Mouse (Mus musculus): ENCODE measurements around the gene Xpo4. TPM values are rescaled to one million over a fixed set of nuclear protein-coding genes. Genes with fewer than 3 reads are reported as not detected.

Gene Xpo4
- polyA plus RNA-seq, 1 experiment from 2014 or later, result 23.4 TPM

DNA sequence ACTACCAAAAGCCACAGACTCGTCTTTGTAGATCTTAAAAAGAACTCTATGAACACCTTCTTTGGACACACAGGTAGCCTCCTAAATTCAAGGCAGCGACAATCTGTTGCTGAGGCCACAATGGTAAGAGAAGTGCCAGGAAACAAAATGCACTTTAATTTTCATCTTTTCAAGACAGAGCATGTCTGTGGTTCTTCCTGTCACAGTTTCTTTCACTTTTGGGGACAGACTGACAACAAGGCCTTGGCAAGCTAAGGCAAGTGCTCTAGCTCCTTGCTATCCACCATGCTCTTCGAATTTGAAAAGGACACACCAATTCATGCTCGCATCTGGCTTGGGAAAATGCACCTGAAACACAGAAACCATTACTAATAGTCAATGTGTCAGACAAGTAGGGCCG lies 72.0 kb downstream of the Xpo4 start:
- no peak overlapping the region for H3K4me3 ChIP-seq
- no peaks in the 10 kb centered on the region for H3K27me3 ChIP-seq
- H3K36me3 ChIP-seq, result peaks cover 62% of the 10 kb centered on the region
- H3K4me1 ChIP-seq, result no peaks in the 10 kb centered on the region
- no peak for ATAC-seq (ENCODE audit: borderline replicate concordance, extremely low read depth, low FRiP score, low TSS enrichment)
- no peaks in the 10 kb centered on the region for H3K9me3 ChIP-seq
- 93% methylated on average over 5 of the region's 5 CpGs for WGBS
- no peak overlapping the region for H3K4me2 ChIP-seq
- no peak overlapping the region for H3K9ac ChIP-seq
- H3K27ac ChIP-seq, result no peak overlapping the region

DNA sequence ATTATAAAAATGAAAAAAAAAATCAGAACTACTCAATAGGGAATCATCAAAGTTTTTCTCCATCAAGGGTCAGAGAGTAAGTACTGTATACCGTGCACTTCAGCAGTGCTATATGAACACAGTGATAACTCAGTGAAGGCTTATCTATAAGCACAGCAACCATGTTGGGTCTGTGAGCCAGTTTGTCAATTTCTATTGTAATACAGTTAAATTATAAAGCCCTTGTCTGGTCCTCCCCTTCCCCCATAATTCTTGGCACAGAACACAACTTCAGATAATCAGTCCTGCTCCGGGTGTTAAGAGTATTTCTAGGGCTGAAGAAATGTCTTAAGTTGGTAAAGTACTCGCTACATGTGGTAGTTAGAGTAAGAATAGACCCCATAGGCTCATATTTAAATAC lies 73.4 kb downstream of the Xpo4 start:
- Histone ChIP-seq H3K36me3 (peaks cover 61% of the 10 kb centered on the region), H3K27ac (no peak overlapping the region), H3K27me3 (no peaks in the 10 kb centered on the region), H3K4me1 (no peaks in the 10 kb centered on the region), H3K4me2 (no peak overlapping the region), H3K9me3 (no peaks in the 10 kb centered on the region), H3K9ac (no peak overlapping the region), H3K4me3 (no peak overlapping the region)
- WGBS, result 83% methylated on average over 3 of the region's 3 CpGs
- no peak for ATAC-seq (ENCODE audit: borderline replicate concordance, extremely low read depth, low FRiP score, low TSS enrichment)

DNA sequence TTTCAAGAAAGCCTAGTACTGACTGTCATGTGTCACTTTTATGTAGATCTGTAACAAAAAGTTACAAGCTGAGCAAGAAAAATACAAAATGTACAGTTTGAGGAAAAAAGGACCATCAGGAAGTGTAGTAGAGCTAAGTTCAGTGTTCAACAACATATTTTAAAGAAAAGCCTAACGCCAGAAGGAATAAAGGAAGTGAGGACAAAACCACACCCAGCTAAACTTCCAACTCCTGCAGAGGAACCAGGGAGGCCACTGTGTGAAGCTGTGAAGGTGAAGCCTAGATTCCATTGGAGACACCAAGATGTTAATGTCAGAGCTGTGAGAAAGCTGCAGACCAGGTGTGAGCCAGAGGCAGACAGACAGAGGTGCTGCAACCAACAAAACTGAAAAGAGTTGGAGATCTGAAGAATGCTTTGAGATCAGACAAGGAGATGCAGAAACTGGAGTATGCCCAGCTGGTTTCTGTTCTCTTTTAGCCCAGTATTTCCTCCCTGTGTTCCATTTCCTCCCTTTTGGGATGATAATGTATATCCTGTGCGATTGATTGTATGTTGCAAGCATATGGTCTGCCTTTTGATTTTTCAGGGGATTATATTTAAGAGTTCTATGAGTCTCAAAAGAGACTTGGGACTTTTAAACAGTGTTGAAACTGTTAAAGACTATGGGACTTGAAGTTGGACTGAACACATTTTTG lies 88.7 kb downstream of the Xpo4 start:
- no peak for ATAC-seq (ENCODE audit: borderline replicate concordance, extremely low read depth, low FRiP score, low TSS enrichment)
- Histone ChIP-seq H3K9ac (no peak overlapping the region), H3K4me1 (no peaks in the 10 kb centered on the region), H3K9me3 (no peaks in the 10 kb centered on the region), H3K4me3 (no peak overlapping the region), H3K36me3 (peaks cover 9% of the 10 kb centered on the region), H3K4me2 (no peak overlapping the region), H3K27me3 (no peaks in the 10 kb centered on the region), H3K27ac (no peak overlapping the region)
- 92% methylated on average over 2 of the region's 2 CpGs for WGBS

DNA sequence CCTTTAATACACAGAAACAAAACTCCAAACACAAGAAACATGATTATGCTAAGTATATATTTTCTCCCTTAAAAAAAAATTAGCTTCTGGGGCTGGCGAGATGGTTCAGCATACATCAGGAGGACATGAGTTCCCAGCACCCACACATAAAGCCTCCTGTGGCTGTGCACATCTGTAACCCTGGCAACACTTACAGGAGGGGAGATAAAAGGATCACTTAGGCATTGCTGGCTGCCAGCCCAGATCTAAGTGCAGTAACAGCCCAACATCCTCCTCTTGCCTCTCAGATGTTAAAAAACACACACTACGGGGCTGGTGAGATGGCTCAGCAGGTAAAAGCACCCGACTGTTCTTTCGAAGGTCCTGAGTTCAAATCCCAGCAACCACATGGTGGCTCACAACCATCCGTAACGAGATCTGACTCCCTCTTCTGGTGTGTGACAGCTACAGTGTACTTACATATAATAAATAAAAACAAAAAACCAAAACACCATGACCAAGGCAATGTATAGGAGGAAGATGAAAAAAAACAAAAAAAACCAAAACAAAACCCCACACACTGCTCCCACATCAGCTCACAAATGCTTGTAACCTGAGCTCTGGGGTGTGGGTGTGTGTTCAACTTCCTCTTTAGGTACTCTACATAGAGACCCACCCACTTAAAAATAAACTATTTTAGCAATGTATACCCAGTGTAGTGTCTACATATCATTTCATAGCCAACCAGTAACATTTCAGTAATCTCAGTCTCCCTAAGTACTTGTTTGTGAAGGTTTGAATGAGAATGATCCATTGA lies 90.2 kb downstream of the Xpo4 start:
- Histone ChIP-seq H3K9ac (no peak overlapping the region), H3K4me1 (peaks cover 6% of the 10 kb centered on the region; the same call in 1 of the 2 replicates), H3K27ac (no peak overlapping the region), H3K36me3 (peaks cover 9% of the 10 kb centered on the region; the same call in 1 of the 2 replicates), H3K4me2 (no peak overlapping the region), H3K27me3 (no peaks in the 10 kb centered on the region), H3K9me3 (no peaks in the 10 kb centered on the region), H3K4me3 (no peak overlapping the region)
- ATAC-seq (ENCODE audit: borderline replicate concordance, extremely low read depth, low FRiP score, low TSS enrichment), result no peak
- WGBS, result 68% methylated on average over 6 of the region's 6 CpGs

DNA sequence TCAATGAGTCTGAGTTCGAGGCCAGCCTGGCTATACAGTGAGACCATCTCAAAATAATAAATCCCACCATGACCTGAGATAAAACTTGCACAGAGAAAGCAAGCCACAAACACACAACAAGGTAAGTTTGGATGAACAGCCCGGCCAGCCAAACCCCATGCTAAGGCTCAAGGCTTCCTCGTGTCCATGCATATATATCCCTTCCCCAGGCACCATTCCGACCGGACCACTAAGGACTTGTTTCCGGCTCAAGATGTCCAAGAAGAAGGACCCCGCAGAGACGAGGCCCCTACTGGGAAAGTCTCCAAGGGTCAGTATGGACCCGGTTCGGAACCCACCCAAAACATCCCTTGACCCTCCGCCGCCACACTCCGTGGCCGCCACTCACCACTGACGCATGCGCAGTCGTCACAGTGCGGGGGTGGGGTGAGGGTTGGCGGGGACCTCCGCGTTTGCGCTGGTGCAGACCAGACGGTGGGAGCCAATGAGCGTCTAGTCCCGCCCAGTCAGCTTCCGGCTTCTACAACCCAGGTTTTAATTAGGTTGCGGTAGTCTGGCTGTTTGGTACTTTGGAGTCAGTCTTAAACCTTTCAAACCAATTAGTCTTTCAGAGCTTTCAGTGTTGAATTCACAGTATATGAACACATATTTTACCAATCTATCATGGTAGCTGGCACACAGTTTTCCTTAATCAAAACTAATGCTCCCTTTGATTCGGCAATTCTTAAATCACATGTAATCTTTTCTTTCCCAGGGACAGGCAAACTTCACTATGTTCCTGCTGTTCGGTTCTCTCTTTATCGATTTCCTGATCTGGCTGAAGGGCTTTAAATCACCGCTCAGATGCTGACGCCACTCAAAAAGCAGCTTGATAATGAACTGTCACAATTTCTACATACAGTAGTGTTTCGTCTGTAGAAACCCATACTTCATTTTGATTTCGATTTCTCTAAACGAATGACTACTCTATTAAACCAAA lies 93.8 kb downstream of the Xpo4 start, which contains the start of gene Eef1akmt1:
Gene Eef1akmt1, minus strand, starts transcription at position 458 of the 979 bp plus-strand sequence.
- 7% methylated on average over 35 of the region's 35 CpGs for WGBS
- H3K9me3 ChIP-seq, result no peaks in the 10 kb centered on the region

DNA sequence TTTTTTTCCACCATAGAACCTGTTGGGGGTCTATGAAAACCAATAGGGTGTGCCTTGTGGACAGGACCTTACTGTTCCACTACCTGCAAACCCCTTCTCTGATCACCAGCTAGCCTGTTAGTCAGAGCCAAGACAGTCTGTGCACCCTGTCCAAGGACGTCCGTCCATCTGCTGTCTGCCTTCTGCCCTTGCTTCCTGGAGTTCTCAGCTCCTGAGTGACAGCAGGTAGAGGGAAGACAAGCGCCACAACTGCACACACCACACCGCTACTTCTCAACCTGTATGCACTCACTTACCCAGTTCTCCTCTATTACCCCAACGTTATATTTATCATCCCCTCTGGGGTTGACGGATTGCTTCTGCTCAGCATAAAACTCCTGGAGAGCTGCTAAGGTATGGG lies 99.6 kb downstream of the Xpo4 start:
- H3K27ac ChIP-seq, result no peak overlapping the region
- H3K9ac ChIP-seq, result no peak overlapping the region
- no peak for ATAC-seq (ENCODE audit: borderline replicate concordance, extremely low read depth, low FRiP score, low TSS enrichment)
- no peaks in the 10 kb centered on the region for H3K9me3 ChIP-seq
- WGBS, result 85% methylated on average over 6 of the region's 6 CpGs
- no peaks in the 10 kb centered on the region for H3K27me3 ChIP-seq
- H3K4me3 ChIP-seq, result no peak overlapping the region
- 0 out of 2 replicates have a peak, but pooled peaks cover 7% of the 10 kb centered on the region for H3K36me3 ChIP-seq
- no peak overlapping the region for H3K4me2 ChIP-seq
- H3K4me1 ChIP-seq, result peaks cover 5% of the 10 kb centered on the region; the same call in 1 of the 2 replicates

More for the DNA sequence above, 93.8 kb downstream of the Xpo4 start, which contains the start of gene Eef1akmt1:
- H3K27me3 ChIP-seq, result no peaks in the 10 kb centered on the region
- peak within 1 kb of the TSS; percentile 61 for H3K4me2 ChIP-seq
- H3K9ac ChIP-seq, result peak within 1 kb of the TSS; percentile 67
- peak within 1 kb of the TSS; percentile 61 for H3K4me3 ChIP-seq
- peak; percentile 99 for ATAC-seq (ENCODE audit: borderline replicate concordance, extremely low read depth, low FRiP score, low TSS enrichment)
- peaks cover 8% of the 10 kb centered on the region; the same call in 1 of the 2 replicates for H3K4me1 ChIP-seq
- H3K27ac ChIP-seq, result peak within 1 kb of the TSS; percentile 83
- H3K36me3 ChIP-seq, result peaks cover under 1% of the 10 kb centered on the region; the same call in 1 of the 2 replicates

DNA sequence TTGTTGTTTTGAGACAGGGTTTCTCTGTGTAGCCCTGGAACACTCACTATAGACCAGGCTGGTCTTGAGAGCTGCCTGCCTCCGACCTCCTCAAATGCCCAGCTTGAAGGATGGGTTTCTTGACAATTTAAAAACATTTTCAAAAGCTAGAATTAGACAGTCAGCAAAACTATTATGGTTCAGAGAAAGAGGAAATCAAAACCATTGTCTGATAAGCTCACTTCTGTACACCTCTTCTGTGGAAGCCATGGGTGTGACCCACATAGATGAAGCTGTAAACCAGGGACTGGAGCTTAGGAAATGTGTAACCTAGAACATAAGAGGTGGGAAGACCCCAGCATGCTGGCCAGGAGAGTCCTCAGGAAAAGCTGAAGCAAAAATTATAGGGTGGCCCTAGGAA lies 108.3 kb downstream of the Xpo4 start:
- H3K4me2 ChIP-seq, result no peak overlapping the region
- H3K9ac ChIP-seq, result no peak overlapping the region
- no peak overlapping the region for H3K4me3 ChIP-seq
- WGBS, result 89% methylated on average over 1 of the region's 1 CpGs
- no peak for ATAC-seq (ENCODE audit: borderline replicate concordance, extremely low read depth, low FRiP score, low TSS enrichment)
- no peaks in the 10 kb centered on the region for H3K4me1 ChIP-seq
- H3K9me3 ChIP-seq, result no peaks in the 10 kb centered on the region
- 0 out of 2 replicates have a peak, but pooled peaks cover 3% of the 10 kb centered on the region for H3K36me3 ChIP-seq
- H3K27ac ChIP-seq, result no peak overlapping the region
- H3K27me3 ChIP-seq, result no peaks in the 10 kb centered on the region

DNA sequence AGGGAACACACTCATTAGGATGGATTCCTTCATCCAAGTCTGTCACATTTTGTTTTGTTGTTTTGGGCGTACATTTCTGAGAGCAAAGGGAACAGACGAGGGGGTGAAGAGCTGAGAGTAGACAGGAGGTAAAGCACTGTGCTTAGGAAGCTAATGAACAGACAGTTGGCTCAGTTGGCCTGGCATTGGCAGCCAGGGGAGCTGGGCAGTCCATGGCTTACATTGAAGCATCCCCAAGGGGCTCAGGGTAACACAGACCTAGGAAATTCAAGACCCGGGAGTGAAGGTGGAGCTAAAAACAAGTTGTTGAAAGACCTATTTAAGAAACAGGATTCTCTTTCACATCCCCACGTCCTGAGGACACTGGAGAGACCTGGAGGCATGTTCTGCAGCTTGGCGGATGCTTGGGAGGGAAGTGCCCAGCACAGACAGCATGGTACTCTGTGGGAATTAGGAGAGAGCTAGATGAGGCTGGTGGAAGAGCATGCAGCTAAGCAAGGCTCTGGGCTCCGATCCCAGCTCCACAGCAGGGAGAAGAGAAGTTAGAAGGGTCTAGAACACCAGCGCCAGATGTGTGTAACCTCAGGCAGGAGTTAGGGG lies 109.7 kb downstream of the Xpo4 start:
- Histone ChIP-seq H3K9me3 (no peaks in the 10 kb centered on the region), H3K9ac (no peak overlapping the region), H3K4me3 (no peak overlapping the region), H3K36me3 (0 out of 2 replicates have a peak, but pooled peaks cover 3% of the 10 kb centered on the region), H3K4me2 (no peak overlapping the region), H3K4me1 (no peaks in the 10 kb centered on the region), H3K27ac (no peak overlapping the region), H3K27me3 (no peaks in the 10 kb centered on the region)
- WGBS, result 84% methylated on average over 7 of the region's 7 CpGs
- no peak for ATAC-seq (ENCODE audit: borderline replicate concordance, extremely low read depth, low FRiP score, low TSS enrichment)

DNA sequence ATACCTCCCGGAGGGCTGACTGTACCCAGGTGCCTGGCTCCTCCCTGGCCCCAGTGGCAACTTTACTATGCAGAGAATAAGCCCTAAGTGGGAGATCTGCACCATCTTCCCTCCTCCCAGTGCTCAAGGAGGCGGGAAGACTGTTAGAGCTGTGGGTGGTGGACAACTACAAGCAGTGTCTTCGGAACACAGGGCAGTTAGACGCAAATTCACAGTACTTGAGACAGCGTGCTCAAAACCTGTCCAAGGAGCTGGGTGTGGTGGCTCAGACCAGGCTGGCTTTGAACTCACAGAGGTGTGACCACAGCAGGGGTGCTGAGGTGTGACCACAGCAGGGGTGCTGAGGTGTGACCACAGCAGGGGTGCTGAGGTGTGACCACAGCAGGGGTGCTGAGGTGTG lies 110.8 kb downstream of the Xpo4 start:
- Histone ChIP-seq H3K9me3 (no peaks in the 10 kb centered on the region), H3K9ac (no peak overlapping the region), H3K27ac (no peak overlapping the region), H3K4me1 (no peaks in the 10 kb centered on the region), H3K27me3 (no peaks in the 10 kb centered on the region), H3K4me2 (no peak overlapping the region), H3K4me3 (no peak overlapping the region), H3K36me3 (peaks cover 6% of the 10 kb centered on the region; the same call in 1 of the 2 replicates)
- no peak for ATAC-seq (ENCODE audit: borderline replicate concordance, extremely low read depth, low FRiP score, low TSS enrichment)
- WGBS, result 90% methylated on average over 5 of the region's 5 CpGs

DNA sequence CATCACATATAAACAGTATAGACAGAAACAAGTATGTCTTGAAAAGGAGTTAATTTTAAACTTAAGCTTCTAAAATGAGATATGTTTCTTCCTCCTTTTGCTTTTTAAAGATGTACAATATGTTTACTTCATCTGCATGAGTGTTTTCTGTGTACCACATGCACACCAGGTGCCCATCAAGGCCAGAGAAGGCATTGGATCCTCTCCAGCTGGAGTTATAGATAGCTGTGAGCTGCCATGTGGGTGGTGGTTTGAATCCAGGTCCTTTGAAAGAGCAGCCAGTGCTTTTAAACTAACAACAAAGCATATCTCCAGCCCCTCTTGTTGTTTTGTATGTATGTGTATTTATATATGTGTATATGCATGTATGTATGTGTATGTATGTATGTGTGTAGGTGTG lies 112.3 kb downstream of the Xpo4 start:
- H3K27ac ChIP-seq, result no peak overlapping the region
- no peak overlapping the region for H3K4me3 ChIP-seq
- H3K9me3 ChIP-seq, result no peaks in the 10 kb centered on the region
- H3K36me3 ChIP-seq, result peaks cover 10% of the 10 kb centered on the region; the same call in 1 of the 2 replicates
- no peaks in the 10 kb centered on the region for H3K27me3 ChIP-seq
- no peaks in the 10 kb centered on the region for H3K4me1 ChIP-seq
- ATAC-seq (ENCODE audit: borderline replicate concordance, extremely low read depth, low FRiP score, low TSS enrichment), result no peak
- H3K4me2 ChIP-seq, result no peak overlapping the region
- no peak overlapping the region for H3K9ac ChIP-seq

DNA sequence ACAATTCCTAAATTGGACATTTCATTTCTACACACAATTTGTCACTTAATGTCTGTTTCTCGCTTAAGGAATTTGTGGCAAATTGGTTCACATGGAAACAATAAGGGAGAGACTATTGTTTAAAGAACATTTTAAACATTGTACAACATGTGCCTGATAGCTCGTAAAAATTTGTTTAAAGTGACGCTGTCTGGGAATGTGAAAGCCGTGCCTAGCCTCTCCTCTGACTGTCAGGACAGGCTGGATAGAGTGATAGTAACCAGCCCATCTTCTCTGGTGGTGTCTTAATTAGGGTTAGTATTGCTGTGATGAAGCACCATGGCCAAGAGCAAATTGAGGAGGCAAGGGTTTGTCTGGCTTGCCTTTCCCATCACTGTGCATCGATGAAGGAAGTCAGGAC lies 118.2 kb downstream of the Xpo4 start:
- peaks cover 9% of the 10 kb centered on the region; the same call in 1 of the 2 replicates for H3K4me1 ChIP-seq
- no peaks in the 10 kb centered on the region for H3K27me3 ChIP-seq
- no peak overlapping the region for H3K4me3 ChIP-seq
- no peak for ATAC-seq (ENCODE audit: borderline replicate concordance, extremely low read depth, low FRiP score, low TSS enrichment)
- no peak overlapping the region for H3K9ac ChIP-seq
- no peak overlapping the region for H3K4me2 ChIP-seq
- peaks cover 7% of the 10 kb centered on the region; the same call in 1 of the 2 replicates for H3K36me3 ChIP-seq
- WGBS, result 41% methylated on average over 5 of the region's 5 CpGs
- H3K9me3 ChIP-seq, result no peaks in the 10 kb centered on the region
- H3K27ac ChIP-seq, result peak overlapping the region; percentile 55
